Mouse (Mus musculus): Measurements from ENCODE around the gene Nek7.

DNA sequence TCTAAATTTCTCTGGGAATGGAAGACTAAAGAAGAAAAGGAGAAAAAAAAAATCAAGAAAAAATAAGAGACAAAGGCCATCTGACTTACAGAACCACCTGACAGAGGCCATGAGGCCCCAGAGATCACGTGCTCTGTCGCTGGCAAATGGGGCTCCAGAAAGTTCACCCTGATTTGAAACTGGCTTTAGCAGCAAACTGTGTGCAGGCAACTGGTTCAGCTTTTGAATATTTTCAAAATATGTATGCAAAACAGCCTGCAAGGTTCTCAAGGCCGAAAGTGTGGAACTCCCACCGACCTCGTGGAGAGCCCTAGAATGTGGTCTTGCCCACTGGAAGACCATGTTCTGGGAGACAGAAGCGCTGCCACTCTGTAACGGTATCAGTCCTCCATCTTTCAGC is 11.6 kb downstream of the Nek7 start:
- TF ChIP-seq POLR2A (IDR thresholded peaks at IDR 0.05; ENCODE audit: borderline replicate concordance, insufficient read depth, low read length) (no peak), CTCF (IDR thresholded peaks at IDR 0.05; ENCODE audit: borderline replicate concordance, insufficient read depth, low read depth, low read length) (no peak)
